Mouse (Mus musculus): ENCODE data around the gene Gm20817. TPM values are rescaled to one million over a fixed set of nuclear protein-coding genes. Genes with fewer than 3 reads are reported as not detected.
"Not testable (repeated sequence)": the region's sequence is repeated elsewhere in the genome, so short reads cannot be mapped to it uniquely, and the experiment has no call there.

Gene Gm20817
- not detected in 2 replicates for polyA plus RNA-seq (2012; rRNA removed)

- DNase-seq (ENCODE audit: low spot score), result not testable (repeated sequence)
Measured at GRCm38 (mm10) chrY:68832628-68833027, at the start of gene Gm20817. Gene Gm20817 (minus strand): TSS chrY:68832728.
